Mouse (Mus musculus) MEL (cell line): ENCODE data around the gene Olfr1445. TPM values are rescaled to one million over a fixed set of nuclear protein-coding genes. Genes with fewer than 3 reads are reported as not detected.

ENCODE experiments used
- DNase-seq: peaks from one replicate; pipeline ENCODE4 v3.0.0; 2011; ENCODE audit warnings: low read depth, low spot score
- H3K27ac ChIP-seq: 2 replicates; pipeline ENCODE4 v1.5.1; 2012; ENCODE audit warnings: low read depth, mild to moderate bottlenecking, control low read depth, low read length, moderate library complexity; ENCODE audit not compliant: control insufficient read depth
- H3K27me3 ChIP-seq, 2 experiments: fragments of 150-350 bp in 1 of 2; sonication (generic) in 1 of 2; 2 replicates each; pipeline ENCODE4 v1.6.1; 2012; ENCODE audit warnings: low read length in 2 of 2, mild to moderate bottlenecking in 2 of 2, improper control_type of control experiment in 1 of 2, moderate library complexity in 1 of 2; ENCODE audit not compliant: insufficient read depth in 2 of 2, control insufficient read depth in 1 of 2
- H3K36me3 ChIP-seq, 2 experiments: 2 replicates each; pipeline ENCODE4 v1.6.1; 2012 to 2014; ENCODE audit warnings: low read length in 2 of 2, improper control_type of control experiment in 1 of 2, inconsistent platforms in 1 of 2, mild to moderate bottlenecking in 1 of 2; ENCODE audit not compliant: insufficient read depth in 2 of 2, control insufficient read depth in 1 of 2
- H3K4me1 ChIP-seq, 2 experiments: fragments of 150-350 bp in 1 of 2; sonication (generic) in 1 of 2; 2 replicates each; pipeline ENCODE4 v1.6.1; 2012; ENCODE audit warnings: low read length in 2 of 2, improper control_type of control experiment in 1 of 2, mild to moderate bottlenecking in 1 of 2; ENCODE audit not compliant: insufficient read depth in 2 of 2, control insufficient read depth in 1 of 2
- H3K4me3 ChIP-seq, 2 experiments: fragments of 150-350 bp in 1 of 2; sonication (generic) in 1 of 2; 2 replicates each; pipeline ENCODE4 v1.5.1; 2012; ENCODE audit warnings: low read depth in 2 of 2, low read length in 2 of 2, mild to moderate bottlenecking in 2 of 2, moderate library complexity in 2 of 2, control low read depth in 1 of 2, improper control_type of control experiment in 1 of 2; ENCODE audit not compliant: control insufficient read depth in 1 of 2, insufficient read depth in 1 of 2
- H3K79me2 ChIP-seq: 2 replicates; pipeline ENCODE4 v1.6.1; 2012; ENCODE audit warnings: mild to moderate bottlenecking, low read length, moderate library complexity; ENCODE audit not compliant: control insufficient read depth, poor library complexity, insufficient read depth
- H3K9ac ChIP-seq: 2 replicates; pipeline ENCODE4 v1.6.1; 2012; ENCODE audit warnings: low read depth, mild to moderate bottlenecking, control low read depth, low read length, moderate library complexity; ENCODE audit not compliant: control insufficient read depth, poor library complexity, severe bottlenecking
- H3K9me3 ChIP-seq: fragments of 150-350 bp; sonication (generic); replicated peaks from 2 replicates; pipeline ENCODE4 v1.6.1; 2012; ENCODE audit warnings: mild to moderate bottlenecking, low read length, improper control_type of control experiment, moderate library complexity; ENCODE audit not compliant: insufficient read depth
- BHLHE40 ChIP-seq: IDR thresholded peaks from 2 replicates; pipeline ENCODE4 v1.6.1; 2012; ENCODE audit warnings: low read depth, mild to moderate bottlenecking, inconsistent platforms, low read length, improper control_type of control experiment, borderline replicate concordance
- CHD1 ChIP-seq: IDR thresholded peaks from 2 replicates; pipeline ENCODE4 v1.6.1; 2012; ENCODE audit warnings: low read depth, mild to moderate bottlenecking, inconsistent platforms, low read length, improper control_type of control experiment
- CHD2 ChIP-seq: IDR thresholded peaks from 2 replicates; pipeline ENCODE4 v1.6.1; 2011; ENCODE audit warnings: low read length, improper control_type of control experiment
- CTCF ChIP-seq, 3 experiments: IDR thresholded peaks in 2 of 3; conservative IDR thresholded peaks in 1 of 3; 2 replicates each; pipeline ENCODE4 v1.5.1; 2011 to 2012; ENCODE audit warnings: low read length in 3 of 3, low read depth in 2 of 3, mild to moderate bottlenecking in 2 of 3, improper control_type of control experiment in 1 of 3, inconsistent platforms in 1 of 3, mixed read lengths in 1 of 3, moderate library complexity in 1 of 3; ENCODE audit not compliant: control insufficient read depth in 1 of 3, insufficient read depth in 1 of 3, poor library complexity in 1 of 3, severe bottlenecking in 1 of 3
- E2F4 ChIP-seq: IDR thresholded peaks from 2 replicates; pipeline ENCODE4 v1.6.1; 2011; ENCODE audit warnings: low read depth, low read length, improper control_type of control experiment, borderline replicate concordance
- EP300 ChIP-seq, 2 experiments: IDR thresholded peaks; 2 replicates each; pipeline ENCODE4 v1.6.1; 2011; ENCODE audit warnings: improper control_type of control experiment in 2 of 2, low read length in 2 of 2, low read depth in 1 of 2, mild to moderate bottlenecking in 1 of 2
- ETS1 ChIP-seq: IDR thresholded peaks from 2 replicates; pipeline ENCODE4 v1.6.1; 2012; ENCODE audit warnings: low read depth, mild to moderate bottlenecking, inconsistent platforms, low read length, improper control_type of control experiment, moderate library complexity
- GABPA ChIP-seq: IDR thresholded peaks from 2 replicates; pipeline ENCODE4 v1.6.1; 2012; ENCODE audit warnings: low read depth, mild to moderate bottlenecking, inconsistent platforms, low read length, improper control_type of control experiment, moderate library complexity
- GATA1 ChIP-seq: IDR thresholded peaks from 2 replicates; pipeline ENCODE4 v1.6.1; 2011; ENCODE audit warnings: low read depth, low read length, improper control_type of control experiment
- KAT2A ChIP-seq: conservative IDR thresholded peaks from 2 replicates; pipeline ENCODE4 v1.6.1; 2012; ENCODE audit warnings: low read depth, low read length, improper control_type of control experiment, inconsistent platforms
- MAFK ChIP-seq: IDR thresholded peaks from 2 replicates; pipeline ENCODE4 v1.6.1; 2011; ENCODE audit warnings: low read depth, mild to moderate bottlenecking, low read length, improper control_type of control experiment, borderline replicate concordance
- MAX ChIP-seq: IDR thresholded peaks from 2 replicates; pipeline ENCODE4 v1.6.1; 2011; ENCODE audit warnings: low read length, improper control_type of control experiment
- MAZ ChIP-seq: IDR thresholded peaks from 2 replicates; pipeline ENCODE4 v1.6.1; 2012; ENCODE audit warnings: low read depth, mild to moderate bottlenecking, inconsistent platforms, low read length, improper control_type of control experiment
- MEF2A ChIP-seq: IDR thresholded peaks from 2 replicates; pipeline ENCODE4 v1.6.1; 2014; ENCODE audit warnings: low read depth, mild to moderate bottlenecking, inconsistent platforms, low read length, improper control_type of control experiment; ENCODE audit not compliant: poor library complexity, insufficient replicate concordance, severe bottlenecking; ENCODE audit errors: extremely low read depth
- MYB ChIP-seq: IDR thresholded peaks from 2 replicates; pipeline ENCODE4 v1.6.1; 2011; ENCODE audit warnings: mild to moderate bottlenecking, low read depth, low read length, improper control_type of control experiment
- MYC ChIP-seq: IDR thresholded peaks from 2 replicates; pipeline ENCODE4 v1.6.1; 2011; ENCODE audit warnings: low read depth, mild to moderate bottlenecking, low read length, improper control_type of control experiment, moderate library complexity
- POLR2AphosphoS5 ChIP-seq: IDR thresholded peaks from 2 replicates; pipeline ENCODE4 v1.6.1; 2012; ENCODE audit warnings: low read depth, borderline replicate concordance, mild to moderate bottlenecking, inconsistent platforms, low read length, moderate library complexity, mixed read lengths
- RCOR1 ChIP-seq: IDR thresholded peaks from 2 replicates; pipeline ENCODE4 v1.6.1; 2012; ENCODE audit warnings: low read depth, mild to moderate bottlenecking, inconsistent platforms, low read length, improper control_type of control experiment
- SIN3A ChIP-seq: IDR thresholded peaks from 2 replicates; pipeline ENCODE4 v1.6.1; 2012; ENCODE audit warnings: low read length, improper control_type of control experiment, inconsistent platforms
- TAL1 ChIP-seq: IDR thresholded peaks from 2 replicates; pipeline ENCODE4 v1.6.1; 2012; ENCODE audit warnings: mild to moderate bottlenecking, inconsistent platforms, low read length, moderate library complexity, mixed read lengths
- TBP ChIP-seq: IDR thresholded peaks from 2 replicates; pipeline ENCODE4 v1.8.0; 2011; ENCODE audit warnings: low read depth, low read length, improper control_type of control experiment
- TCF12 ChIP-seq: IDR thresholded peaks from 2 replicates; pipeline ENCODE4 v1.6.1; 2014; ENCODE audit warnings: low read depth, mild to moderate bottlenecking, inconsistent platforms, low read length, improper control_type of control experiment, moderate library complexity
- UBTF ChIP-seq: IDR thresholded peaks from 2 replicates; pipeline ENCODE4 v1.6.1; 2012; ENCODE audit warnings: low read depth, mild to moderate bottlenecking, inconsistent platforms, low read length, improper control_type of control experiment, moderate library complexity, borderline replicate concordance; ENCODE audit not compliant: insufficient read depth
- USF1 ChIP-seq: IDR thresholded peaks from 2 replicates; pipeline ENCODE4 v1.6.1; 2014; ENCODE audit warnings: low read depth, mild to moderate bottlenecking, inconsistent platforms, low read length, improper control_type of control experiment, moderate library complexity
- USF2 ChIP-seq, 2 experiments: IDR thresholded peaks; 2 replicates each; pipeline ENCODE4 v1.6.1; 2011 to 2012; ENCODE audit warnings: improper control_type of control experiment in 2 of 2, low read length in 2 of 2, borderline replicate concordance in 1 of 2, inconsistent platforms in 1 of 2, low read depth in 1 of 2, mild to moderate bottlenecking in 1 of 2; ENCODE audit not compliant: insufficient read depth in 1 of 2
- polyA plus RNA-seq, 2 experiments: library from polyadenylated mRNA; stranded (reverse) in 1 of 2; unstranded in 1 of 2; fragments of >175 nt in 1 of 2; fragments of >200 nt in 1 of 2; gene quantifications; 2 replicates each; pipeline versions ENCODE4 v1.2.1 to v1.2.4; 2012; ENCODE audit warnings: low replicate concordance in 2 of 2, low read depth in 1 of 2; ENCODE audit not compliant: insufficient read length in 2 of 2, insufficient read depth in 1 of 2, missing spikeins in 1 of 2
- total RNA-seq: library from RNA; depleted of rRNA; stranded (reverse); fragments of 300-350 nt; gene quantifications from 2 replicates; pipeline ENCODE4 v1.2.3, GENCODE M21; 2012; rRNA removed

The Olfr1445 gene
- total RNA-seq, result not detected in 2 replicates
- polyA plus RNA-seq, result not detected

DNA sequence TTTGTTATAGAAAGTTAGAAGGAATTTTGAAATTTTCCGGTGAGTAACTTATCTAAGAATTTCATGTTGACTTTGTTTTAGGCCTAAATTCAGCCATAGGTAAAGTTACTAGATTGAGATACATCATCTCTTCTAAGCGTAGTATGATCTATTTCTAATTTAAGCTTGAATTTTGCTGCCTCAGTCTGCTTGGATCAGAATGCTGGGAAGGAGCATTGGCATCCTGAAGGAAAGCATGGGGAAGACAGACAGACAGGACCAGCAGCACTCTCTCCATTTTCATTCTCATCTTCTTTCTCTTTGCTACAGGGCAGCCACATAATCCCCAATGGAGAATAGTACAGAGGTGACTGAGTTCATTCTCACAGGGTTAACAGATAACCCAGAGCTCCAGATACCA, at the start of gene Olfr1445:
Gene Olfr1445, plus strand, starts transcription at position 301 of the 400 bp plus-strand sequence.
- no peaks in the 10 kb centered on the region for H3K27me3 ChIP-seq
- H3K4me3 ChIP-seq, result no peak within 1 kb of the TSS
- no peak for DNase-seq
- no peak within 1 kb of the TSS for H3K27ac ChIP-seq
- H3K79me2 ChIP-seq, result no peaks in the 10 kb centered on the region
- H3K9ac ChIP-seq, result no peak within 1 kb of the TSS
- H3K9me3 ChIP-seq, result no peaks in the 10 kb centered on the region
- no peaks in the 10 kb centered on the region for H3K4me1 ChIP-seq
- no peaks in the 10 kb centered on the region for H3K36me3 ChIP-seq
- TF ChIP-seq GABPA (no peak), RCOR1 (no peak), CHD2 (no peak), SIN3A (no peak), MAX (no peak), GATA1 (no peak), CHD1 (no peak), POLR2AphosphoS5 (no peak), TAL1 (no peak), CTCF (IDR thresholded peaks at IDR 0.05 in 2 of 3, conservative IDR thresholded peaks at IDR 0.05 in 1 of 3; ENCODE audit: control insufficient read depth in 1 of 3, insufficient read depth in 1 of 3, low read depth in 2 of 3, low read length in 3 of 3, poor library complexity in 1 of 3, severe bottlenecking in 1 of 3) (no peak), E2F4 (no peak), UBTF (no peak), USF2 (IDR thresholded peaks at IDR 0.05; ENCODE audit: borderline replicate concordance in 1 of 2, insufficient read depth in 1 of 2, low read depth in 1 of 2, low read length in 2 of 2) (no peak), USF1 (no peak), MEF2A (no peak), TBP (no peak), MAZ (no peak), KAT2A (no peak)
- TF ChIP-seq, all 39 proteins: peak for 0

DNA sequence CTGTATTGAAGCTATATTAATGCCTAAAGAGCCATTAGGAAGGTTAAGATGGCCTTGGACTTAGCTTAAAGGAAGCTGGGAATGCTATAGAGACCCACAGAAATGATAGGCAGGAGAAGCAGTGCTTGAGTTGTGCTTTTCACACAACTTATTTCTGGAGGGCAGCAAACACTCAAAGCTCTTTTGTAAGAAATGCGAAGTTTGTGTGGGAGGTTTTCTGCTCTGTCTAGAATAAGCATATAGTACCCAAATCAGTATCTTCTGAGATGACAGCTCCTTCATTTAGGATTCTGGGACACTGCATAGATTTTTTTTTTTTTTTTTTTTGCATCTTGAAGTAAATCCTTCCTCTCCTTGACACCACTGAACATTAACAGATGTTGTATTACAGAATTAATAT, 45.1 kb upstream of the Olfr1445 start:
- no peak overlapping the region for H3K9ac ChIP-seq
- H3K9me3 ChIP-seq, result no peaks in the 10 kb centered on the region
- no peak overlapping the region for H3K27ac ChIP-seq
- peaks cover 0 to 16% of the 10 kb centered on the region in 2 experiments; a peak in 2 of 4 replicates for H3K36me3 ChIP-seq
- H3K4me1 ChIP-seq, result peaks cover 2 to 8% of the 10 kb centered on the region in 2 experiments; a peak in 3 of 4 replicates
- no peak overlapping the region for H3K4me3 ChIP-seq
- H3K27me3 ChIP-seq, result no peaks in the 10 kb centered on the region
- no peak for DNase-seq
- no peaks in the 10 kb centered on the region for H3K79me2 ChIP-seq
- TF ChIP-seq USF1 (no peak), GABPA (no peak), E2F4 (no peak), UBTF (no peak), USF2 (IDR thresholded peaks at IDR 0.05; ENCODE audit: borderline replicate concordance in 1 of 2, insufficient read depth in 1 of 2, low read depth in 1 of 2, low read length in 2 of 2) (no peak), MAX (no peak), CTCF (IDR thresholded peaks at IDR 0.05 in 2 of 3, conservative IDR thresholded peaks at IDR 0.05 in 1 of 3; ENCODE audit: control insufficient read depth in 1 of 3, insufficient read depth in 1 of 3, low read depth in 2 of 3, low read length in 3 of 3, poor library complexity in 1 of 3, severe bottlenecking in 1 of 3) (no peak), EP300 (IDR thresholded peaks at IDR 0.05; ENCODE audit: low read depth in 1 of 2, low read length in 2 of 2) (no peak), GATA1 (no peak), BHLHE40 (no peak), POLR2AphosphoS5 (no peak), MAFK (no peak), ETS1 (no peak), CHD1 (no peak), MYC (no peak), TCF12 (no peak), TBP (no peak), MYB (no peak), TAL1 (no peak)
